Mouse (Mus musculus): ENCODE results near the gene Ciita.

GRCm38 (mm10) chr16:10486993-10487392 is 7.1 kb downstream of the Ciita start:
- TF ChIP-seq POLR2A (IDR thresholded peaks at IDR 0.05; ENCODE audit: low read depth, low read length) = no peak
- TF ChIP-seq CTCF (IDR thresholded peaks at IDR 0.05; ENCODE audit: borderline replicate concordance, insufficient read depth, low read length) = no peak

Measured in embryonic fibroblast, embryonic 13.5 days (primary cell).